14 mouse cellular contexts compared by ENCODE assay signal in the genomic region with DNA sequence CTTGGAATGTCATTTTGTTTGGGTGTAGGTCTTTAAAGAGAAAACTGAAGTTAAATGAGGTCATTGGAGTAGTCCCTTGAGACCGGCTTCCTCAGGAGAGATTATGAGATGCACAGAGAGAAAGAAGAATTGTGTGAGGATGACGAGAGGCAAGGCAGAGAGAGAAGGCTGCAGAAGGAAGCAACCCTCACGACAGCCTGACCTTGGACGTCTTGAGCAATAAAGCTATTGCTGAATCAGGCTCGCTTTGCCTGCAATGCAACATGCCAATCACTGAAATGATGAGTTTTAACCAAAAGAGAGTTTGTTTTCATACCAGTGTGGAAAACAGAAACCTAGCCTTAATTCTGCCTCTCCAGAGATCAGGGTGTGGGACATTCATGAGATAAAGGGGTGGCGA. TPM values are rescaled to one million over a fixed set of nuclear protein-coding genes. Genes with fewer than 3 reads are reported as not detected.
DNase-seq lines count a peak whose midpoint lies in the region; ATAC-seq lines count a peak whose summit lies in the region.
"Had no signal": no experiment of that assay in that cellular context is flagged by ENCODE, and none has a peak within 500 bp of the region (broad histone marks: within the 10 kb centered on the region; RNA-seq: fewer than 3 reads in every experiment).

No protein-coding gene starts in this region.

- ATAC-seq in granulocyte monocyte progenitor cell, adult 5-6 weeks (replicated peaks; ENCODE audit: poor library complexity, severe bottlenecking): peak; percentile 78
- ATAC-seq: forebrain, postnatal 0 days; intestine, embryonic 16.5 days had no signal

- peak; percentile 9 for DNase-seq in lung, postnatal 36 days
- no peak for DNase-seq in lung, postnatal 4 days
- peak; percentile 66 for DNase-seq in adrenal gland, postnatal 10 days
- no peak for DNase-seq in spleen, postnatal 14 days (ENCODE audit: low spot score in 2 of 2)
- DNase-seq in liver: no peak
- DNase-seq in urinary bladder, adult 2 months (ENCODE audit: low spot score): no peak
- DNase-seq: cerebellum, adult 2 months; cerebellum, postnatal 10 days; embryo, embryonic 11 days; forebrain, postnatal 0 days; gastrocnemius, postnatal 14 days had no signal

RNA-seq across cellular contexts. Expression of a gene that starts 43.5 kb away (rescaled TPM):
- total RNA-seq in adrenal gland, postnatal 10 days (2021): 10 to 100 TPM; 13.0 to 15.7 TPM
- total RNA-seq in granulocyte monocyte progenitor cell, adult 5-6 weeks (2014; fragmentation: Nextera tagmentation): 22.7 and 25.0 TPM in 2 replicates
- total RNA-seq in granulocyte monocyte progenitor cell, adult 5-6 weeks (2017): 22.4 and 37.0 TPM in 2 replicates
- 20.9 and 23.1 TPM in 2 replicates for polyA plus RNA-seq in urinary bladder, adult 2 months (2012; rRNA removed)
- polyA plus RNA-seq: erythroblast, embryonic 14.5 days had no signal

Comparison
In these comparisons a context has a peak if more than half of its experiments do, and no peak if none do; other contexts are left out.
1. DNase-seq: peak in lung, postnatal 36 days (single experiment) and adrenal gland, postnatal 10 days (single experiment); none in lung, postnatal 4 days (0 of 2), spleen, postnatal 14 days (0 of 2), liver (single experiment) and urinary bladder, adult 2 months (single experiment).